Mouse (Mus musculus) midbrain, embryonic 16.5 days (tissue): ENCODE data around the gene Cyp2d10. TPM values are rescaled to one million over a fixed set of nuclear protein-coding genes. Genes with fewer than 3 reads are reported as not detected.

ENCODE experiments used
- ATAC-seq: fragments of 200-750 bp; cut with Nextera tagmentation; 2 replicates; pipeline ENCODE4 v1.8.0; 2017; ENCODE audit warnings: moderate TSS enrichment
- H3K27ac ChIP-seq: fragments of 300-500 bp; sonication (generic); 2 replicates; pipeline ENCODE4 v1.5.1; 2014; ENCODE audit warnings: mild to moderate bottlenecking, low read length, mixed read lengths
- H3K27me3 ChIP-seq: fragments of 300-500 bp; sonication (generic); 2 replicates; pipeline ENCODE4 v1.6.1; 2014; ENCODE audit warnings: low read depth, low read length, mixed read lengths; ENCODE audit not compliant: control insufficient read depth, insufficient read depth
- H3K36me3 ChIP-seq: fragments of 300-500 bp; sonication (generic); 2 replicates; pipeline ENCODE4 v1.6.1; 2014; ENCODE audit warnings: mild to moderate bottlenecking, low read length, moderate library complexity, mixed read lengths; ENCODE audit not compliant: control insufficient read depth, insufficient read depth
- H3K4me1 ChIP-seq: fragments of 300-500 bp; sonication (generic); 2 replicates; pipeline ENCODE4 v1.6.1; 2014; ENCODE audit warnings: mild to moderate bottlenecking, low read length, mixed read lengths; ENCODE audit not compliant: control insufficient read depth, insufficient read depth
- H3K4me2 ChIP-seq: fragments of 300-500 bp; sonication (generic); 2 replicates; pipeline ENCODE4 v1.6.1; 2014; ENCODE audit warnings: mild to moderate bottlenecking, low read length, mixed read lengths
- H3K4me3 ChIP-seq: fragments of 300-500 bp; sonication (generic); 2 replicates; pipeline ENCODE4 v1.5.1; 2014; ENCODE audit warnings: low read depth, mild to moderate bottlenecking, low read length, moderate library complexity, mixed read lengths
- H3K9ac ChIP-seq: fragments of 300-500 bp; sonication (generic); 2 replicates; pipeline ENCODE4 v1.6.1; 2014; ENCODE audit warnings: low read depth, low read length, mixed read lengths
- H3K9me3 ChIP-seq: fragments of 300-500 bp; sonication (generic); replicated peaks from 2 replicates; pipeline ENCODE4 v1.6.1; 2014; ENCODE audit warnings: mild to moderate bottlenecking, low read length, mixed read lengths; ENCODE audit not compliant: control insufficient read depth, poor library complexity, severe bottlenecking
- WGBS: fragments of 180-500 bp; shearing (Covaris S2); extraction: QIAGEN DNeasy Blood & Tissue Kit; methylation state at CpG from one replicate; pipeline ENCODE4 v1.1.7; 2014; 5-methylcytosine and 5-hydroxymethylcytosine counted together
- polyA plus RNA-seq: library from polyadenylated mRNA; unstranded; fragments of >200 nt; fragmentation: Nextera tagmentation; extraction: Ambion mirVana; gene quantifications from 2 replicates; pipeline ENCODE4 v1.2.1, GENCODE M21; 2015

Cyp2d10 gene
- polyA plus RNA-seq, 1 experiment from 2014 or later, result not detected

- H3K9ac ChIP-seq, result no peak overlapping the region
- no peak overlapping the region for H3K4me2 ChIP-seq
- no peaks in the 10 kb centered on the region for H3K4me1 ChIP-seq
- H3K36me3 ChIP-seq, result no peaks in the 10 kb centered on the region
- H3K27ac ChIP-seq, result no peak overlapping the region
- peaks cover 2% of the 10 kb centered on the region; the same call in 1 of the 2 replicates for H3K9me3 ChIP-seq
- no peak for ATAC-seq
- H3K4me3 ChIP-seq, result no peak overlapping the region
- WGBS, result 88% methylated on average over 3 of the region's 3 CpGs
- H3K27me3 ChIP-seq, result no peaks in the 10 kb centered on the region
These were observed 28.0 kb upstream of the Cyp2d10 start for GRCm38 (mm10) chr15:82435011-82435410.

DNA sequence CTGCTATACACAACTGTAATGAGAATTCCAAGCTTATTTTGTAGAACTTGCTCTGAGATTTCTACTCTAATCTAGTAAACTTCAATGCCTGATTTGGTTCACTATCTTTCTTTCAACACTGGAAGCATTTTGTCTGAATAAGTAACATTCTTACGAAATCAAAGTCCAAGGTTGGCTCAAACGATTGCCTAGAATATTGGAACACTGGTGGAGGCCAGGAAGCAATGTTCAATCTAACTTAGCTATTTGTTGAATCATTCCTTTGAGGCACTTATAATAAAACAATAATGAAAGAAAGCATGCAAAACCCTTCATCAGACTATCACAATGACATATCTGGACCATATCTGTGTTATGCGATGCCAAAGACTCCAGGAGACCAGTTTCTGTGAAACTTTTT, 27.5 kb upstream of the Cyp2d10 start:
- H3K9ac ChIP-seq, result no peak overlapping the region
- peaks cover 2% of the 10 kb centered on the region; the same call in 1 of the 2 replicates for H3K9me3 ChIP-seq
- H3K27me3 ChIP-seq, result no peaks in the 10 kb centered on the region
- no peak for ATAC-seq
- H3K4me3 ChIP-seq, result no peak overlapping the region
- 98% methylated on average over 3 of the region's 3 CpGs for WGBS
- no peaks in the 10 kb centered on the region for H3K36me3 ChIP-seq
- H3K27ac ChIP-seq, result no peak overlapping the region
- H3K4me1 ChIP-seq, result no peaks in the 10 kb centered on the region
- no peak overlapping the region for H3K4me2 ChIP-seq

DNA sequence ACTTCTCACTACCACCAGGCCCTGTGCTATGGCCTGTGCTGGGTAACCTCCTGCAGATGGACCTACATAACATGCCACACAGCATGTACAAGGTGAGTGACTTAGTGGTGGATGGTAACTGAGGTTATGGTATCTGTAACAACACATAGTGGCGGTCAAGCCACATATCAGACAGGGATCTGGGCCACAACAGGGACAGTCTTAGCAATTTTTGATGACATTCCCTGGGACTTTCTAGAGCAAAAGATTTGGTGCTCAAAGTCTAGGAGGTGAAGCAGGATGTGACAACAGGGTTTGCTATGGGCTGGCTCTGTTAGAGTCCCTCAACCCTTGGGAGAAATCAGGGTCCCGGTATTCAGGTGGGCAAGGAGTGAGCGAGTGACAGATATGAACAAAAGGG, 26.6 kb upstream of the Cyp2d10 start:
- no peak overlapping the region for H3K9ac ChIP-seq
- 97% methylated on average over 3 of the region's 3 CpGs for WGBS
- no peak overlapping the region for H3K4me2 ChIP-seq
- ATAC-seq, result no peak
- no peaks in the 10 kb centered on the region for H3K4me1 ChIP-seq
- H3K27ac ChIP-seq, result no peak overlapping the region
- H3K9me3 ChIP-seq, result peaks cover 2% of the 10 kb centered on the region; the same call in 1 of the 2 replicates
- no peak overlapping the region for H3K4me3 ChIP-seq
- H3K36me3 ChIP-seq, result no peaks in the 10 kb centered on the region
- H3K27me3 ChIP-seq, result no peaks in the 10 kb centered on the region

DNA sequence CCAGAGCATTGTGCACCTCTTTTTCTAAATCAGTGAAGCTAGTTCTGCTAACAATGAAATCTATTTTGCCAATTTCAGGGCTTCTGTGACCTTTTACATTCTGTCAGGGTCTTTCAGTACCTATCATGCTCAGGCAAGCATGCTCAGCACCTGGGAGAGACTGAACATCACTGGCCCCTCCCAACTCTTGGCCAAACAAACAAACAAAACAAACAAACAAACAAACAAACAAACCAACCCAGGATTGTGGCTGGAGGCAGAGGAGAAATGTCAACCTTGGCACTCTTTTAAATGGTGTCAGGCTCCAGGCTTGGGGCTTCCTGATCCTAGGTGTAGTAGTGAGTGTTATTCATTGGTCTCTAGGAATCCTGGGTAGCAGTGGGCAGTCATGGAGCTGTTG, 26.1 kb upstream of the Cyp2d10 start, which contains the start of gene Cyp2d9:
Gene Cyp2d9 (plus strand): TSS at position 301 of the 400 bp plus-strand sequence.
- ATAC-seq, result no peak

GRCm38 (mm10) chr15:82423471-82423870, 16.5 kb upstream of the Cyp2d10 start:
- no peaks in the 10 kb centered on the region for H3K4me1 ChIP-seq
- H3K4me2 ChIP-seq, result no peak overlapping the region
- H3K9me3 ChIP-seq, result no peaks in the 10 kb centered on the region
- 78% methylated on average over 3 of the region's 3 CpGs for WGBS
- H3K4me3 ChIP-seq, result no peak overlapping the region
- no peaks in the 10 kb centered on the region for H3K27me3 ChIP-seq
- H3K36me3 ChIP-seq, result no peaks in the 10 kb centered on the region
- no peak overlapping the region for H3K27ac ChIP-seq
- no peak overlapping the region for H3K9ac ChIP-seq
- ATAC-seq, result no peak

More for the DNA sequence above, 26.1 kb upstream of the Cyp2d10 start, which contains the start of gene Cyp2d9:
- Histone ChIP-seq H3K4me3 (no peak within 1 kb of the TSS), H3K9ac (no peak within 1 kb of the TSS), H3K9me3 (peaks cover 2% of the 10 kb centered on the region; the same call in 1 of the 2 replicates), H3K27me3 (no peaks in the 10 kb centered on the region), H3K4me1 (no peaks in the 10 kb centered on the region), H3K27ac (no peak within 1 kb of the TSS), H3K36me3 (no peaks in the 10 kb centered on the region), H3K4me2 (no peak within 1 kb of the TSS)

DNA sequence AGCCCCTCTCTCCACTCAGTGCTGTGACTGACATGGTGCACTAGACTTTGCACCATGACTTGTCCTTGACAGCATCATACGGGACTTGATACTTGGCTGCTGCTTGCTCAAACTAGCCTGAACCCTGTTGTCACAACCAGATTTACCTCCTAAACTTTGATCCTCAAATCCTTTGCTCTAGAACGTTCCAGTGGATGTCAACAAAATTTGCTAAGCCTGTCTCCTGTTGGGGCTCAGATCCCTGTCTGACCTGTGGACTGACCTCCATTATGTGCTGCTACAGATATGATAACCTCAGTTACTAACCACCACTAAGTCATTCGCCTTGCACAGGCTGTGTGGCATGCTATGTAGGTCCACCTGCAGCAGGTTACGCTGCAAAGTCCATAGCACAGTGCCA, 15.9 kb upstream of the Cyp2d10 start:
- no peak for ATAC-seq
- H3K9ac ChIP-seq, result no peak overlapping the region
- H3K4me1 ChIP-seq, result no peaks in the 10 kb centered on the region
- WGBS, result 77% methylated on average over 4 of the region's 4 CpGs
- H3K4me2 ChIP-seq, result no peak overlapping the region
- H3K36me3 ChIP-seq, result no peaks in the 10 kb centered on the region
- no peak overlapping the region for H3K4me3 ChIP-seq
- no peaks in the 10 kb centered on the region for H3K9me3 ChIP-seq
- no peaks in the 10 kb centered on the region for H3K27me3 ChIP-seq
- H3K27ac ChIP-seq, result no peak overlapping the region

GRCm38 (mm10) chr15:82418616-82419015, 11.6 kb upstream of the Cyp2d10 start:
- Histone ChIP-seq H3K4me2 (no peak overlapping the region), H3K9me3 (no peaks in the 10 kb centered on the region), H3K9ac (no peak overlapping the region), H3K36me3 (no peaks in the 10 kb centered on the region), H3K4me3 (no peak overlapping the region), H3K27me3 (no peaks in the 10 kb centered on the region), H3K27ac (no peak overlapping the region), H3K4me1 (no peaks in the 10 kb centered on the region; the same call in 1 of the 2 replicates)
- 79% methylated on average over 1 of the region's 1 CpGs for WGBS
- ATAC-seq, result no peak

DNA sequence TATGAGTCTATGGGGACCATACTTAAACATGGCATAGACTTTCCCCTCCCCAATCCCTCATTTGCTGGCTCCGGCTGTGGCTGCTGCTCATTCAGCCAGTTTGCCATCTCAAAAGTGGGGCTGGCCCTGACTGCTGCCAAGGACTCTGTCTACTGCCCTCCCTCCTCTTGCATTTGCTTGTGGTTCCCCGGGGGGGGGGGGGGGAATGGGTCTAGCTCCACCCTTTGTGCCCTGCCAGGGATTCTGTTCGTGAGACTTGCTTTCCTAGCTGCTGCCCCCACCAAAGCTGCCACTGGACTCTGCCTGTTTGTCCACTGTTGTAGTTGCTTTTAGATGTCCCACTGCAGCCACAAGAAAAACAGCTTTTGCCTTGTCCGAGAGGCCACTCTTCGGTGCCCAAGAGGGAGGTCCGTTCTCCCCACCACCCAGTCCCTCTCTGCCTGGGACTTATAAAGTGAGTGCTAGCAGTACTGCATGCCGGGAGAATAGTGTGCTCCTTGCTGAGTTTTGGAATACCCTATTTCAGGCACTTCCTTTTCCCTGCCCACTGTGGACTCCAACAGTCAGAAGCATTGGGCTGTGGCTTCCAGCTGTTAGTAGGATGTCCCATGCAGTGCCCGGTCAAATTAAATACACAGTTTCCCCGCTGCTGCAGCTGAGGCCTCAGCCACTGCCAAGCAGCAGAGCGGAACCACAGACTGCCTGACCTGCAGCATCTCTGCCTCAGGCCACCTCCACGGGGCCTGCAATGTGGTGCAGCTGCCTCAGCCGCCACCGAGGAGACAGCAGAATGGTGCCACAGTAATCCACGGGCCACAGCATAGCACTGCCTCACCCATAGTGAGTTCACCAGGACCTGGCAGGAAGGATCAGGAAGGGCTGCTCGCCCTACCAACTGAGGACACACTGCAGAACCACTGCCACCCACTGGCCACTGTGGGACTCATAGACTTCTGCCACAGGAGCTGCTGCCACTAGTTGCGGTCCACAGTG, 10.1 kb upstream of the Cyp2d10 start:
- no peak overlapping the region for H3K9ac ChIP-seq
- no peak overlapping the region for H3K4me3 ChIP-seq
- WGBS, result 14% methylated on average over 16 of the region's 16 CpGs
- H3K36me3 ChIP-seq, result no peaks in the 10 kb centered on the region
- H3K4me1 ChIP-seq, result no peaks in the 10 kb centered on the region; the same call in 1 of the 2 replicates
- peak; percentile 71 for ATAC-seq
- H3K4me2 ChIP-seq, result peak overlapping the region; percentile 31; the same call in 1 of the 2 replicates
- H3K27me3 ChIP-seq, result no peaks in the 10 kb centered on the region
- H3K27ac ChIP-seq, result no peak overlapping the region
- H3K9me3 ChIP-seq, result no peaks in the 10 kb centered on the region

GRCm38 (mm10) chr15:82407536-82407935, 541 bp upstream of the Cyp2d10 start:
- Histone ChIP-seq H3K4me3 (no peak overlapping the region), H3K27ac (no peak overlapping the region), H3K27me3 (no peaks in the 10 kb centered on the region), H3K4me1 (no peaks in the 10 kb centered on the region), H3K4me2 (no peak overlapping the region), H3K9me3 (no peaks in the 10 kb centered on the region), H3K36me3 (no peaks in the 10 kb centered on the region), H3K9ac (no peak overlapping the region)
- WGBS, result 80% methylated on average over 4 of the region's 4 CpGs
- no peak for ATAC-seq
